10 mouse cellular contexts compared by ENCODE assay signal in genomic region chr6:72140371-72140770, GRCm38 (mm10). TPM values are rescaled to one million over a fixed set of nuclear protein-coding genes. Genes with fewer than 3 reads are reported as not detected.
DNase-seq lines count a peak whose midpoint lies in the region; ATAC-seq and TF ChIP-seq lines count a peak whose summit lies in the region.
"Had no signal": no experiment of that assay in that cellular context is flagged by ENCODE, and none has a peak within 500 bp of the region (broad histone marks: within the 10 kb centered on the region; RNA-seq: fewer than 3 reads in every experiment).

No protein-coding gene starts in this region.

- no peaks in the 10 kb centered on the region for H3K4me1 ChIP-seq in midbrain, postnatal 0 days (ENCODE audit: insufficient read depth, low read length)

- no peak overlapping the region for H3K9ac ChIP-seq in midbrain, postnatal 0 days (replicated peaks; ENCODE audit: low read length, poor library complexity, severe bottlenecking)

- no peak for TF ChIP-seq CTCF in midbrain, postnatal 0 days (IDR thresholded peaks at IDR 0.05)

- no peaks in the 10 kb centered on the region for H3K9me3 ChIP-seq in midbrain, postnatal 0 days (ENCODE audit: low read length)
- H3K9me3 ChIP-seq: hindbrain, embryonic 10.5 days had no signal

- H3K4me2 ChIP-seq in midbrain, postnatal 0 days (ENCODE audit: low read depth, low read length, poor library complexity, severe bottlenecking), result no peak overlapping the region

- peak; percentile 73 for DNase-seq in adrenal gland, adult 2 months
- DNase-seq in adrenal gland, adult 18-20 months (ENCODE audit: low spot score in 2 of 2), result no peak
- DNase-seq in NIH3T3 (ENCODE audit: low read depth) (peak; percentile 35), liver (peak; percentile 47)
- peak; percentile 86 to 89 for DNase-seq in monocyte, adult 2 months (ENCODE audit: low read depth in 1 of 2, low spot score in 2 of 2)
- DNase-seq in urinary bladder, adult 18-20 months (ENCODE audit: low spot score in 2 of 2), result no peak
- no peak for DNase-seq in midbrain, postnatal 0 days (ENCODE audit: low spot score)
- no peak for DNase-seq in layer of hippocampus, adult 11-12 months (ENCODE audit: low spot score)
- DNase-seq: midbrain, embryonic 14.5 days had no signal

- H3K27me3 ChIP-seq in midbrain, postnatal 0 days (ENCODE audit: insufficient read depth, low read length), result no peaks in the 10 kb centered on the region

- 83% methylated on average over 8 of the region's 8 CpGs for WGBS in midbrain, postnatal 0 days

- no peak overlapping the region for H3K4me3 ChIP-seq in midbrain, postnatal 0 days (ENCODE audit: low read depth, low read length)
- H3K4me3 ChIP-seq: hindbrain, embryonic 10.5 days had no signal

- H3K27ac ChIP-seq in midbrain, postnatal 0 days (ENCODE audit: low read depth, low read length), result no peak overlapping the region
- H3K27ac ChIP-seq: hindbrain, embryonic 10.5 days had no signal

- ATAC-seq in midbrain, postnatal 0 days (ENCODE audit: low FRiP score), result no peak

- peaks cover 4% of the 10 kb centered on the region; the same call in 1 of the 2 replicates for H3K36me3 ChIP-seq in midbrain, postnatal 0 days (ENCODE audit: insufficient read depth, low read length)

RNA-seq across cellular contexts. Expression of gene St3gal5, which starts 43.0 kb away (rescaled TPM):
- total RNA-seq in adrenal gland, adult 2 months (2021), result 100 to 1,000 TPM; 137 to 188 TPM
- 149 and 235 TPM in 2 replicates for polyA plus RNA-seq in adrenal gland, adult 2 months (2012; rRNA removed)
- 100 to 1,000 TPM; 133 to 192 TPM for total RNA-seq in adrenal gland, adult 18-20 months (2021)
- total RNA-seq in midbrain, postnatal 0 days (2014; rRNA removed), result 16.0 and 24.0 TPM in 2 replicates
- polyA plus RNA-seq in midbrain, postnatal 0 days (2015; fragmentation: Nextera tagmentation; extraction: Ambion mirVana), result 46.4 and 51.9 TPM in 2 replicates

Comparison
In these comparisons a context has a peak if more than half of its experiments do, and no peak if none do; other contexts are left out.
1. DNase-seq: peak in adrenal gland, adult 2 months (single experiment), NIH3T3 (single experiment), liver (single experiment) and monocyte, adult 2 months (2 of 2); none in adrenal gland, adult 18-20 months (0 of 2), urinary bladder, adult 18-20 months (0 of 2), midbrain, postnatal 0 days (single experiment) and layer of hippocampus, adult 11-12 months (single experiment).